Mouse (Mus musculus) gastrocnemius, adult 8-10 months (tissue): ENCODE measurements at regions not wholly inside any gene's neighbourhood (a gene's known extent, or its start where the extent isn't known, plus 50 kb on each side); places are given as distances from the start of the nearest gene placed in this dataset.
"Not testable (repeated sequence)": the region's sequence is repeated elsewhere in the genome, so short reads cannot be mapped to it uniquely, and the experiment has no call there.

Experiments used
- DNase-seq, 2 experiments: peaks; one replicate each; pipeline ENCODE4 v3.0.0; 2022; ENCODE audit warnings: low spot score in 2 of 2

DNA sequence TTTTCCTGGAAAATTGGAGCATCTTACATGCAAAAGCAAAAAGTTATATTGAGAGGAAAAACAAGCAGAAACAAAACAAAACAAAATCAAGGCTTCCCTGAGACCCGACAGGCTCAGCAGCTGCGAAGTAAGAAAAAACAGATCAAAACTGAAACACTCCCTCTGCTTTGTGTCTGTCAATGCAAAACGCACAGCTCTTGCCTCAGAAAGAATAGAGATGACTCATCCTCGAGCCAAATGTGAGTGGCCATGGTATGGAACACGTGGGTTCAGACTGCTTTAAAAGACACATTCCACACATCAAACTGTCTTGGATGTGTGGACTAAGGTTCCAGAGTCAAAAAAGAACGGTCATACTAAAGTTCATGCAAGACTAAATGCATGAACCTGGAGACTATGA is 163.3 kb upstream of the Fer start:
- DNase-seq = no peak

- DNase-seq = no peak
Measured at GRCm38 (mm10) chr17:63704991-63705390, 157.9 kb upstream of the Fer start.

DNA sequence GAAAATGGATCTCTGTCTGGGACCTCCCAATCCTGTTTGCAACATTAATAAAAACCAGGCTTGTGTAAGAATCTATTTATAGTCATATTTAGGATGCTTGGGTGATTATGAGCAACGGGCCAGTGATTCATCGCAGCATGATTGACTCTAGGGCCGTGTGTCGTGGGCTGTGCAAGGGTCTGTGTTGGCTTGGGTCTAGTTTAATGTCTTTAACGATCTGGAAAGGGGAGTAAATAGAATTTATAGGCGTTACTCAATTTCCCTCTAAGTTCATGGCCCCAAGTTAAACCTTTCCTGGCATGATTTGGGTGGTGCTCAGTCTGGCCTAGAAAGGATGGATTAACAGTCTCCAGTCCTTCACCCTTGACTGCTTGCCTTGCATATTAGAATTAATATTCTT is 149.9 kb upstream of the Fer start:
- no peak for DNase-seq

DNA sequence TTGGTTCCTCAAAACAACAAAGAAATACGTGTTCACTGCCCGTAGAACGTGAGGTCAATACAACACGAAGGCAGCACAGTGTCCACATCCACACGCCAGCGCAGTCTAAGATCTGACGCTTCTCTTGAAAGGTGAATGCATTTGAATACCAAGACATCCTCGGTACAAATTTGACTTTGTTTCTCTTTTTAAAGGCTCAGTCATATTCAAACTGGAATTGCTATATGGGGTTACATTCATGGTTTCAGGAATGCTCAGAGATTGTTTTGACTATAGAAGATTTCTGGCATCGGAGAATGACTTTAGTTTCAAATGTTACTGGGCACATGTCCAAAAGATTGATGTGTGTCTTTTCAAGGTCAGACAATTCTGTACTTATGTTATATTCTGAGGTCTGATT is 147.2 kb upstream of the Fer start:
- DNase-seq = no peak

DNA sequence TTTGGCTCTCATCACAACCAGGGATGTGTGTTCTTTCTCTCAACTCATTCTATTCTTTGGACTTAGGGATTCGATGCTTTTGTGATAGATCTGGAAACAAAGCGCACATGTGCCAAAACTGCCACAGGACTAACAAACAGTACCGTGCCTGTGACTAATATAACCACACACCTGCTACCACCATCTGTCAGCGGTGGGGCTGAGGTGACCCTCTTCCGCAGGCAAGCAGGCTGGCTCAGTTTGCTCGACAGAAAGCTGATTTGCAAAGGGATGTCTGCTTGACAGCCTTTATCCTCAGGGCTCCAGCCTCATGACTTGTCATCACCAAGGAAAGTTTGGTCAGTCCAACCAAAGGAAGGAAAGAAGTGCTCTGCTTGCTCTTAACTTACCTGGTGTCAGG is 146.7 kb upstream of the Fer start:
- no peak for DNase-seq

- no peak for DNase-seq
Measured at GRCm38 (mm10) chr17:63717051-63717578, 145.7 kb upstream of the Fer start.

- no peak for DNase-seq
Measured at GRCm38 (mm10) chr17:63718972-63719715, 143.7 kb upstream of the Fer start.

DNA sequence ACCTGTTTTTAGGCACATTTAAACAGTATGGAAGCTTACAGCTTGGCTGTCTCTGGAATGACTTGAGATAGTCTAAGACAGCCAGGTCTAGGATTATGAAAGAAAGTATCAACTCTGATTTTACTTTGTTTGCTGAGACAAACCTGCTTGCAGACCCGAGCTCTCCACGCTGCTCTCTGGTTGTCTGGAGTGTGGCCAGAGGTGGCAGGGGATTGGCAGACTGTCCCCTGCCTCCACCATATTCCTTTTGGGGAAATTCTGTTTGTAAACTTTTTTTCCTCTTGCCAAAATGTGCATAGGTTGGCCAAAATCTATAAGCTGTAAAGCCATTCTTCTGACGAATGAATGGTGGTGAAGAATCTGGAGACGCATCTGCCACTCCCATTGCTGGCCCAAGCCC is 143.1 kb upstream of the Fer start:
- DNase-seq = no peak

DNA sequence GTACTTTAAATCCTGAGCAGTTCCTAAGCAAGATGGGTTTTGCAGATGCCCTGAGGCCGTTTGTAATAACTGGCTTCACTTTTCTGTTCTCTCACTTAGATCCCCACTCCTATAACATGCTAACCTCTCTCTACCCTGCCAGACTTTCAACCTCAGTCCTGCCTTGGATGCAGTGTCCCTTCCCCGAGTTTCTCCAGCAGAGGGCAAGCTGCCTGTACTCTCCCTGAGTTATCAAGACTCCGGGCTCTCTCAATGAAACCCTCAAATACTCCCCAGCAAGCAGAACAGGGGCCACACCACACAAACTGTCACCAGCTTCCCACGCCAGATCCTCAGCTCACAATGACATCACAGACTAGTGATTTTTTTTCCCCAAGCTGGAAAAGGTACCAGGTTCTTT is 142.0 kb upstream of the Fer start:
- DNase-seq = no peak

DNA sequence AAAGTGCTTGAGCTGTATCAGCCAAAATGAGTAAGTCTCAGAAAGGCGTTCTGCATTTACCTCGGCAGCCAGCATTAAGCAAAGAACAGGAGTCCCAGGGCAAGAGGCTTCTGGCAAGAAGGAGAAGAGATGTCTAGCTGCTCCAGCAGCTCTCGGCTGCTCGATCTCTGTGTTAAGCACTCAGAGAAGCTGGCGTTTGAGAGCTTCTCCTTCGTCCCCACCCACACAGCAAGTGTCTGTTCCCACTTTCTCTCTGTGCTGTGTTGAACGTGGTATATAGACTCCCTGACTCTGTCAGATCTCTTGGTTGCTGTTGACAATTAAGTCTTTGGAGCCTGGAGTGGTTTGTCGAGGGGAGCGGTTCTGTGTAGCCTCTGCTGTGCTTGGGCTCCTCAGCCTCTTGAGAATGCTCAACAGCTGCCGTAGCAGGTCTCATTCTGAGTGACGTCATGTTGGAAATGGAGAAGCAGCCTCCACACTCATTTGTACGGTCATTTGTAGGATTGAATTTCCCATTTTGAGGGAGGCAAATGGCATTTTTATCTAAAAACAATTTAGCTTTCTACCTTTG is 140.3 kb upstream of the Fer start:
- DNase-seq = no peak

- no peak for DNase-seq
Measured at GRCm38 (mm10) chr17:63738206-63738605, 124.7 kb upstream of the Fer start.

- no peak for DNase-seq
Measured at GRCm38 (mm10) chr17:63739710-63740109, 123.2 kb upstream of the Fer start.

DNA sequence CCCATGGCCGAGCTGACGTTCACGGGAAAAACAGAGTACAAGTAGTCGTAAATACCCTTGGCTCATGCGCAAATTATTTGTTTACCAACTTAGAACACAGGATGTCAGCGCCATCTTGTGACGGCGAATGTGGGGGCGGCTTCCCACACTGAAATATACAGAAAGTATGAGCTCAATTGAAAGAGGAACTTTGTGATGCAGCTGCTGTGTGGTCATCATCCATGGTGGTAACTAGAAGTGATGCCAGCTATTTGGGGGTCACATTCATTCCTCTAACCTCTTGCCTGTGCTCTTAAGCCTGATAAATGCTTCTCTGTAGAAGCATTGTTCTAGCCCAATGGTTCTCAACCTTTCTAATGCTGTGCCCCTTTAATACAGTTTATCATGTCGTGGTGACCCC is 113.6 kb upstream of the Fer start:
- not testable (repeated sequence) for DNase-seq

- no peak for DNase-seq
Measured at GRCm38 (mm10) chr17:63754399-63754798, 108.5 kb upstream of the Fer start.

- DNase-seq = no peak
Measured at GRCm38 (mm10) chr17:63757896-63758695, 104.8 kb upstream of the Fer start.

DNA sequence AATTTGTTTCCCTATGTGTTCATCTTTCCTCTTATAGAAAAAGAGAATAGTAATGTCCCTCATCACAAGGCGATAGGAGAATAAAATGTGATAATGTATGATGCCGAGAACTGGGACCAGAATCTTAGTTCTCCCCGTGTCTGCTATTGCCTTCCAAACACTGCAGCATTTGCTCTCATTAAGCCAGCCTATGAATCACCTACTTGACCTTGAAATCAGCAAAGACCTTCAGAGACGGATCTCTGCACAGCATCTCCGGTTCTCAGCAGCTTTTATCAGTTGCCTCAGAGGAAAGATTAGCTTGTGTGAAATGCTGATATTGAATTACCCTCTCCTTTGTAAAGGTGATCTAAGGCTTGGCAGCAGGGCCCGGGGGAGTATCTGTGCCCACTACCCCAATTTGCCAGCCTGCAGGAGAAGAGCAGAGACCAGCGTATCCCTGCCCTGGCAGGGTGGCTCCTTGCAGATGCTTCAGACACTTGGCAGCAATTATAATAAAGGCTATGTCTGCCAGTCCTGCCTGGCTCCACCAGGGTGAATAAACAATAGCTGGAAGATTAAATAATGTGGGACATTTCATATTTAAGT is 104.0 kb upstream of the Fer start:
- no peak for DNase-seq

DNA sequence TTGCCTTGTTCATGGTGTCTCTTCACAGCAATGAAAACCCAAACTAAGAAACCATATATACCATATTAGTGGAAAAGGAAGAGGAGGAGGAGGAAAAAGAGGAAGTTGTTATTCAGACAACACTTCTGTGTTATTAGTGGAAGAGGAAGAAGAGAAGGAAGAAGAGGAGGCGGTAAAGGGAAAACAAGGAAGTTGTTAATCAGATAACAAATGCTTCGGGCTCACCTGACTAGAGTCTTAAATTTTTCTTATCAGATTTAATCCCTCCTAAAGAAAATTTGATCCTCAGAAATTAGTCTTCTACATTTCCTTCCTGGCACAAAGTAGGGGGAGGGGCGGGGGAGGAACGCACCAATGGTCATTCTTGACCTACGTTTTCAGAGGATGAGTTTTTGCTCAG is 101.8 kb upstream of the Fer start:
- DNase-seq = no peak

DNA sequence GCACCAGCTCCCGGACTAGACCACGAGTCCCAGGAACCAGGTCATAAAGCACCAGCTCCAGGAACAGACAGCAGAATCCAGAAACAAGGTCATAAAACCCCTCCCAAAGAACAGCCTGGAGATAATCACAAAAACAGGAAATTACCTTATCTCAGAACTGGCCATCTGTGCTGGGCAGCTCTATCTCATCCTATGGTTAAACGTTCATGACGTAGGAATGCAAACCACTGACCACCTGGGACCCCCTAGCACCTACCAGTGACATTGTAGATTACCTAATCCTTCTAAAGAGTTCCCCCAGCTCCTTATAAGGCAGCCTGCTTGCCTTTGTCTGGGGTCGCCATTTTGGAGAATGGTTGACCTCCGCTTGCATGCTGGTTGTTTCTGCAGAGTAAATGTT is 91.8 kb upstream of the Fer start:
- no peak for DNase-seq

DNA sequence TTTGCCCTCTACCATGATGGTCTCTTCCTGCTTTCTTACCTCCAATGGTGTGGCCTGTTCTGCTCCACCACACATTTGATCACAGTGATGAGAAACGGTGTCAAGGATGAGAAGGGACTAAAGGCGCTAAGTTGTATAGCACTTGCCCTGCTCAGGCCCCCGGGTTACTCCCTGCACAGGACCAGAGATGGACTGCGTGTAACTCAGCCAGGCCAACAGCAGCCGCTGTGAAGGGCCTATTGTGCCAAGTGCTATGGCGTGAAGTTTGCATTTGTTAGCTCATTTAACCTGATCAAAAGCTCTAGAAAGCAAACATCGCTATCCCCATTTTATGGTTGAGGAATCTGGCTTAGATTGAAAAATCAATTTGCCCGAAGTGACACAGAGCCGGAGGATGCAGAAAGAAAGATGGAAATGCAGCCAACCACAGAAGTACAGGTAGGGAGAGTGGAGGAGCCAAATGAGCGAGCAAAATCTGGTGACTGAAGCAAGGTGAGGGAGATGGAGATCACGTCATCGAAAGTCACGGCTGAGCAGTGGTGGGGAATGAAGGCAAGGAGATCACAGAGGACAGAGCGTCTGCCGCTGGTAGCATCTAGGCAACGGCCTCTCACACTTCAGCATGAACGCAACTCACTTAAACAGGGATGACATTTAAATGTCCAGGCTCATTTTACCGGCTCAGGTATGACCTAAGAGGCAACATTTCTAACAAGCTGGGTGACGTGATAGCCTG is 78.3 kb upstream of the Fer start:
- DNase-seq = no peak

DNA sequence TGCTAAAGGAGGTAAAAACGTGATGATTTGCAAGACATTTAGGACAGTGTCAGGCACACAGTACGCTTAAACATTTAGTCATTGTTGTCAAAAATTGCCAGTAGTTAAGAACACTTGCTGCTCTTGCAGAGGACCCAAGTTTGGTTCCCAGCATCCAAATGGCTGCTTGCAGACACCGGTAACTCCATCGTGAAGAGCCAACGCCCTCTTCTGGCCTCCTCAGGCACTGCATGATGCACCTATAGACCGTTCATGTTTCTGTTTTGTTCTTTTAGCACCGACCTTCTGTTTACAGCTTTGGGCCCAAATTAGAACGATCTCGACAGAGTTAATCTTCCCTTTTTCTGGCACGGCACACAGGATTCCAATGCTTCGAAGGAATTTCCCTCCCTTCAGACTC is 76.4 kb upstream of the Fer start:
- DNase-seq = no peak

GRCm38 (mm10) chr17:63794352-63794751 is 68.5 kb upstream of the Fer start:
- DNase-seq = no peak
